Mouse (Mus musculus) bone marrow macrophage, adult 2 months (primary cell): ENCODE results near the gene Usp37.

Experiments used
- CTCF ChIP-seq: IDR thresholded peaks from 2 replicates; pipeline ENCODE4 v1.5.1; 2012; ENCODE audit warnings: low read depth, mild to moderate bottlenecking, low read length, moderate library complexity
- POLR2A ChIP-seq: IDR thresholded peaks from 2 replicates; pipeline ENCODE4 v1.6.1; 2012; ENCODE audit warnings: mild to moderate bottlenecking, low read depth, low read length, borderline replicate concordance

GRCm38 (mm10) chr1:74435563-74435962 is 108.5 kb downstream of the Usp37 start:
- TF ChIP-seq POLR2A (no peak), CTCF (no peak)
